In genomic region chr13:43303161-43303965, GRCm38 (mm10) we compare ENCODE assay signal across 7 mouse cellular contexts. TPM values are rescaled to one million over a fixed set of nuclear protein-coding genes. Genes with fewer than 3 reads are reported as not detected.
A peak's percentile ranks its signal among the peaks of the same experiment; 100 is the strongest.
DNase-seq lines count a peak whose midpoint lies in the region; ATAC-seq and TF ChIP-seq lines count a peak whose summit lies in the region.

No protein-coding gene starts in this region.

- H3K27me3 ChIP-seq in heart, embryonic 10.5 days (ENCODE audit: insufficient read depth, poor library complexity, severe bottlenecking), result peaks cover 52% of the 10 kb centered on the region
- peaks cover 5% of the 10 kb centered on the region; the same call in 1 of the 2 replicates for H3K27me3 ChIP-seq in kidney, postnatal 0 days (ENCODE audit: insufficient read depth, low read length)
- no peaks in the 10 kb centered on the region for H3K27me3 ChIP-seq in lung, postnatal 0 days (replicated peaks; ENCODE audit: insufficient read depth, low read length)
- H3K27me3 ChIP-seq in small intestine, adult 2 months (ENCODE audit: control insufficient read depth, insufficient read depth, low read length), result no peaks in the 10 kb centered on the region

- H3K27ac ChIP-seq in heart, embryonic 10.5 days, result peak overlapping the region; percentile 89
- H3K27ac ChIP-seq in kidney, postnatal 0 days, result peak overlapping the region; percentile 58
- H3K27ac ChIP-seq in lung, postnatal 0 days (ENCODE audit: low read length), result peak overlapping the region; percentile 76
- H3K27ac ChIP-seq in small intestine, adult 2 months (ENCODE audit: insufficient read depth, low read depth, low read length), result peak overlapping the region; percentile 82

- TF ChIP-seq CTCF in kidney, postnatal 0 days (IDR thresholded peaks at IDR 0.05; ENCODE audit: low read depth), result no peak
- TF ChIP-seq CTCF in lung, postnatal 0 days (IDR thresholded peaks at IDR 0.05), result no peak
- TF ChIP-seq CTCF in small intestine, adult 2 months (IDR thresholded peaks at IDR 0.05; ENCODE audit: extremely low read depth, insufficient read length, insufficient replicate concordance, low read depth, low read length), result no peak

- ATAC-seq in kidney, postnatal 0 days (replicated peaks; ENCODE audit: low FRiP score, low read depth), result no peak; the same call in 1 of the 2 replicates
- ATAC-seq in lung, postnatal 0 days, result peak; percentile 24

- WGBS in heart, embryonic 10.5 days, result under 1% methylated on average over 78 of the region's 78 CpGs
- WGBS in kidney, postnatal 0 days, result under 1% methylated on average over 78 of the region's 78 CpGs
- 1% methylated on average over 68 of the region's 78 CpGs for WGBS in lung, postnatal 0 days
- WGBS in small intestine, adult 2 months, result under 1% methylated on average over 78 of the region's 78 CpGs

- DNase-seq in CD4-positive, CD25-positive, alpha-beta regulatory T cell, adult 2 months (ENCODE audit: low read depth, low spot score), result peak; percentile 74
- peak; percentile 38 for DNase-seq in MN1 (ENCODE audit: low spot score)
- DNase-seq in cerebellum, postnatal 36 days, result peak; percentile 52 to 54
- DNase-seq in heart, embryonic 10.5 days (ENCODE audit: low spot score), result peak; percentile 77
- DNase-seq in kidney, postnatal 0 days (ENCODE audit: low spot score), result peak; percentile 34
- DNase-seq in lung, postnatal 0 days (ENCODE audit: low spot score), result peak; percentile 46

- peak overlapping the region; percentile 67 for H3K9ac ChIP-seq in kidney, postnatal 0 days (ENCODE audit: low read depth, low read length)
- peak overlapping the region; percentile 37 for H3K9ac ChIP-seq in lung, postnatal 0 days (replicated peaks; ENCODE audit: low read depth)

- peaks cover 57% of the 10 kb centered on the region for H3K4me1 ChIP-seq in heart, embryonic 10.5 days
- peaks cover 12% of the 10 kb centered on the region for H3K4me1 ChIP-seq in kidney, postnatal 0 days (replicated peaks; ENCODE audit: insufficient read depth, low read length)
- H3K4me1 ChIP-seq in lung, postnatal 0 days (ENCODE audit: insufficient read depth, low read depth, low read length), result peaks cover 21% of the 10 kb centered on the region; the same call in 1 of the 2 replicates
- H3K4me1 ChIP-seq in small intestine, adult 2 months (ENCODE audit: control insufficient read depth, insufficient read depth, insufficient read length, low read length), result peaks cover 27% of the 10 kb centered on the region

- no peaks in the 10 kb centered on the region for H3K36me3 ChIP-seq in heart, embryonic 10.5 days
- H3K36me3 ChIP-seq in kidney, postnatal 0 days (ENCODE audit: insufficient read depth, low read length), result no peaks in the 10 kb centered on the region
- H3K36me3 ChIP-seq in lung, postnatal 0 days (ENCODE audit: insufficient read depth, low read length), result no peaks in the 10 kb centered on the region
- no peaks in the 10 kb centered on the region for H3K36me3 ChIP-seq in small intestine, adult 2 months (ENCODE audit: control insufficient read depth, insufficient read depth, low read length)

- TF ChIP-seq POLR2A in small intestine, adult 2 months (IDR thresholded peaks at IDR 0.05; ENCODE audit: low read depth, low read length), result 0 out of 2 replicates have a peak, but pooled peaks have one; percentile 13

- peak overlapping the region; percentile 79 for H3K4me2 ChIP-seq in kidney, postnatal 0 days (ENCODE audit: low read length)
- peak overlapping the region; percentile 98 for H3K4me2 ChIP-seq in lung, postnatal 0 days (replicated peaks; ENCODE audit: low read depth, low read length)

- no peaks in the 10 kb centered on the region for H3K9me3 ChIP-seq in heart, embryonic 10.5 days
- no peaks in the 10 kb centered on the region for H3K9me3 ChIP-seq in kidney, postnatal 0 days (replicated peaks; ENCODE audit: low read length)
- H3K9me3 ChIP-seq in lung, postnatal 0 days (ENCODE audit: low read length), result no peaks in the 10 kb centered on the region

- no peak for TF ChIP-seq EP300 in lung, postnatal 0 days (IDR thresholded peaks at IDR 0.05)

- H3K4me3 ChIP-seq in heart, embryonic 10.5 days, result peak overlapping the region; percentile 74
- H3K4me3 ChIP-seq in kidney, postnatal 0 days (replicated peaks; ENCODE audit: low read depth, low read length), result peak overlapping the region; percentile 64
- peak overlapping the region; percentile 73 for H3K4me3 ChIP-seq in lung, postnatal 0 days (ENCODE audit: low read depth, low read length)
- peak overlapping the region; percentile 79 for H3K4me3 ChIP-seq in small intestine, adult 2 months (ENCODE audit: low read depth, low read length)

RNA-seq across cellular contexts. Expression of gene Gfod1, which starts 0.6 kb away (rescaled TPM):
- 0.88 and 0.99 TPM in 2 replicates for polyA plus RNA-seq in heart, embryonic 10.5 days (2016; fragmentation: Nextera tagmentation; extraction: Ambion mirVana)
- polyA plus RNA-seq in kidney, postnatal 0 days (2015; fragmentation: Nextera tagmentation; extraction: Ambion mirVana), result 0.34 TPM in 2 replicates
- 1.6 and 2.0 TPM in 2 replicates for polyA plus RNA-seq in lung, postnatal 0 days (2015; fragmentation: Nextera tagmentation; extraction: Ambion mirVana)
- 1.8 and 4.3 TPM in 2 replicates for polyA plus RNA-seq in small intestine, adult 2 months (2012; rRNA removed)
